Mouse (Mus musculus): Measurements from ENCODE around the gene Zfhx3. TPM values are rescaled to one million over a fixed set of nuclear protein-coding genes. Genes with fewer than 3 reads are reported as not detected.

Zfhx3 gene
- total and polyA plus RNA-seq, 3 experiments: 0.11 to 0.30 TPM; not detected in 1

DNA sequence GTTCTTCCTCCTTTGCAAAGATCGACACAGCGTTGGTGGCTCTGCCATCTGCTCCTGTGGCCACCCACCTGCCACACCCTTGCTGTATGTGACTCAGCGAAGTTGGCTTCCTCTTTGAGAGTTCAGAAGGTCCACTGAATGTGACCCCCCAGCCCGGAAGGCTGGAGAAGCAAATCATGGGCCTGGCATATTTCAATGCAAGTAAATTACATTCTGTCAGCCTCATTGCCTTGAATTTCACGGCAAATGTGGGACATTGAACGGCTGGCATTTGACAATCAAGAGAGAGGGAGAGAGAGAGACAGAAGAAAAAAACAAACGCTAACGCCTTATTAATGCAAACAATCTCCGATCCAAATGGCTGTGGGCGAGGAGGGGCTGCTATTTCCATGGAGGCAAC is 38.2 kb downstream of the Zfhx3 start:
- H3K36me3 ChIP-seq (replicated peaks): no peaks in the 10 kb centered on the region
- no peak for TF ChIP-seq GATA2 (IDR thresholded peaks at IDR 0.05; ENCODE audit: borderline replicate concordance, low read depth, low read length)
- no peak for TF ChIP-seq POLR2AphosphoS5 (IDR thresholded peaks at IDR 0.05; ENCODE audit: insufficient replicate concordance, low read depth, low read length)
- no peak for TF ChIP-seq TAL1 (conservative IDR thresholded peaks at IDR 0.05; ENCODE audit: low read depth, low read length)
- TF ChIP-seq GATA1 (IDR thresholded peaks at IDR 0.05; ENCODE audit: borderline replicate concordance, low read length): no peak
- TF ChIP-seq CTCF (IDR thresholded peaks at IDR 0.05; ENCODE audit: low read depth, low read length): no peak

DNA sequence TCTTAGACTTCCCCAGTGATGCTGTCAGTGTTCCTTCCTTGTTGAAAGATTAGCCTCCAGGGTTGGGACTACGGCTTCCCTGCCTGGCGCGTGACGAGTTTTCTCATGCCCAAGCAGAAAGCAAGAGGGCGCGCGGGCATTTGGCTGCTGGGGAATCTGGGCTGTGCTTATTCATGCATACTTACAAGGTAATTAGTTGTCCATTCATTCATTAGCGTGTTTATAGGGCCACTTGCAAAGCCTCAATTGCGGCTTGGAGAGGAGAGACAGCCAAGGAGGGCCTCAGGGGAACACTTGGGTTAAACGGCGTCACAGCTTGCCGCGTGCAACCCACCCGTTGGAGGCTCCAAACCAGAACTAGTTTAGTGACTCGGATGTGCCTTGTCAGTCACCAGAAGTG is 44.2 kb downstream of the Zfhx3 start:
- H3K4me3 ChIP-seq (ENCODE audit: low read depth, low read length): no peak overlapping the region
- TF ChIP-seq TAL1 (conservative IDR thresholded peaks at IDR 0.05; ENCODE audit: low read depth, low read length): no peak
- TF ChIP-seq GATA2 (IDR thresholded peaks at IDR 0.05; ENCODE audit: borderline replicate concordance, low read depth, low read length): no peak
- TF ChIP-seq CTCF (IDR thresholded peaks at IDR 0.05; ENCODE audit: low read depth, low read length): no peak
- TF ChIP-seq GATA1 (IDR thresholded peaks at IDR 0.05; ENCODE audit: borderline replicate concordance, low read length): no peak
- no peak for TF ChIP-seq POLR2AphosphoS5 (IDR thresholded peaks at IDR 0.05; ENCODE audit: insufficient replicate concordance, low read depth, low read length)
- H3K27me3 ChIP-seq (ENCODE audit: insufficient read depth, low read length): no peaks in the 10 kb centered on the region
- ATAC-seq (ENCODE audit: extremely low read depth, insufficient number of reproducible peaks, low FRiP score, poor library complexity, severe bottlenecking) (no peak), DNase-seq (ENCODE audit: low spot score) (no peak)
- H3K36me3 ChIP-seq (replicated peaks): no peaks in the 10 kb centered on the region
- peaks cover 58% of the 10 kb centered on the region for H3K9me3 ChIP-seq (replicated peaks)
- no peaks in the 10 kb centered on the region for H3K4me1 ChIP-seq (ENCODE audit: insufficient read depth, low read depth, low read length)

More for the DNA sequence above, 38.2 kb downstream of the Zfhx3 start:
- DNase-seq (ENCODE audit: low spot score): no peak
- no peak overlapping the region for H3K4me3 ChIP-seq (ENCODE audit: low read depth, low read length)
- H3K27me3 ChIP-seq (ENCODE audit: insufficient read depth, low read length): no peaks in the 10 kb centered on the region
- ATAC-seq (ENCODE audit: extremely low read depth, insufficient number of reproducible peaks, low FRiP score, poor library complexity, severe bottlenecking): no peak
- H3K4me1 ChIP-seq (ENCODE audit: insufficient read depth, low read depth, low read length): no peaks in the 10 kb centered on the region
- peaks cover 57% of the 10 kb centered on the region for H3K9me3 ChIP-seq (replicated peaks)

DNA sequence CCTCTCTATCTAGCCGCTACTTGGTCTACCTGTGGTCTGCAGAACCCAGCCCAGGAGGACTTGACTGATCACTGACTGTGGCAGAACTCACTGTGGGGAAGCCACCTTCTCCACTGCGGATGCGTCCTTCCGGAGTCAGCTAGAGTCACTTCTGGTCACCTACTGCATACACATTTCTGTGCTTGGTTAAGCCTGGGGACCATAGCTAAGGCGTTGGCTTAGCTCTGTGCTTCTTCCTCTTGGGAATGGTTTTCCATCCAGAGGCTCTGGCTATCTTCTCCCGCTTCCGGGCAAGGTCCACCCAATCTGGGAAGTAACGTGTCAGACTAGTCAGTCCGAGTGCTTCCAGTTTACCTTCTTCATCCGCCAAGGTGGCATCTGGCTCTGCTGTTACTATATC is 56.4 kb downstream of the Zfhx3 start:
- ATAC-seq (ENCODE audit: extremely low read depth, insufficient number of reproducible peaks, low FRiP score, poor library complexity, severe bottlenecking) (no peak), DNase-seq (ENCODE audit: low spot score) (no peak)
- no peaks in the 10 kb centered on the region for H3K36me3 ChIP-seq (replicated peaks)
- H3K4me1 ChIP-seq (ENCODE audit: insufficient read depth, low read depth, low read length): no peaks in the 10 kb centered on the region
- H3K27me3 ChIP-seq (ENCODE audit: insufficient read depth, low read length): no peaks in the 10 kb centered on the region
- no peak overlapping the region for H3K4me3 ChIP-seq (ENCODE audit: low read depth, low read length)
- H3K9me3 ChIP-seq (replicated peaks): peaks cover 65% of the 10 kb centered on the region
- TF ChIP-seq GATA1 (IDR thresholded peaks at IDR 0.05; ENCODE audit: borderline replicate concordance, low read length) (no peak), GATA2 (IDR thresholded peaks at IDR 0.05; ENCODE audit: borderline replicate concordance, low read depth, low read length) (no peak), POLR2AphosphoS5 (IDR thresholded peaks at IDR 0.05; ENCODE audit: insufficient replicate concordance, low read depth, low read length) (no peak), TAL1 (conservative IDR thresholded peaks at IDR 0.05; ENCODE audit: low read depth, low read length) (no peak), CTCF (IDR thresholded peaks at IDR 0.05; ENCODE audit: low read depth, low read length) (no peak)

DNA sequence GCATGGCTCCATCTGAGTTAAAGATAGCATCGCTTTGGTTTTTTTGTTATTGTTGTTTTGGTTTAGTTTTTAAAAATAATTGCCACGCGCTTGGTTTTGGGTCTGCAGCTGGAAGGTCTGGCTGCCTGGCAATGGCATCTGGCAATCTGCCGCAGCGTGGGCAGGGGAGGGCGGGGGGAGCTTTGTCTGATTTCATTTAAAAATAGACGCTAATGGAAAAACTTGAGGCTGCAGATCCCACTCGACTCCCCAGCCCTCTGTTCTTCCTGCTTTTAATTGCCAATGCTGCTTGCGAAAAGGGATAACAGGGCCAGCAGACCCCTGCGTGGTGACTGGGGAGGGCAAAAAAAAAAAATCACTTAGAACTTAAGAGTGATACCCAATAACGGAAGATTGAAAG is 69.1 kb downstream of the Zfhx3 start:
- ATAC-seq (ENCODE audit: extremely low read depth, insufficient number of reproducible peaks, low FRiP score, poor library complexity, severe bottlenecking): no peak
- peaks cover 71% of the 10 kb centered on the region for H3K9me3 ChIP-seq (replicated peaks)
- TF ChIP-seq GATA2 (IDR thresholded peaks at IDR 0.05; ENCODE audit: borderline replicate concordance, low read depth, low read length): no peak
- no peak for TF ChIP-seq GATA1 (IDR thresholded peaks at IDR 0.05; ENCODE audit: borderline replicate concordance, low read length)
- no peak for TF ChIP-seq TAL1 (conservative IDR thresholded peaks at IDR 0.05; ENCODE audit: low read depth, low read length)
- TF ChIP-seq CTCF (IDR thresholded peaks at IDR 0.05; ENCODE audit: low read depth, low read length): no peak
- no peak for TF ChIP-seq POLR2AphosphoS5 (IDR thresholded peaks at IDR 0.05; ENCODE audit: insufficient replicate concordance, low read depth, low read length)

DNA sequence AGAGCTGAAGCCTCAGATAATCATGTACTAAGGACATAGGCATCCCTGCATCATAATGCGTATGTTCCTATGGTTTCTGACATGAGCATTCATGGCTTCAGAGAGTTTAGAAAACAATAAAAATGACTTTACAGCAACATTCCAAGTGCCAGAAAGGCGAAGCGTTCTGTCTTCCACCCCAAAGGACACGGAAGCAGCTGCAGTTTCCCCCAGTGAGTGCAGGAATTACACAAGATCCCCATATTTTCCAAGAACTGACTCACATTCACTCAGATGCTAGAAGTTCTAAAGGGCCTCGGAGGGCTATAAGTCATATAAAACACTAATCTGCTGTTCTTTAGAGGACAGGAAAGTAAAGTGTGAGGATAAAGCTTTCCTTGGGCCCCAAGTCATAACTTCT is 75.3 kb downstream of the Zfhx3 start:
- Histone ChIP-seq H3K36me3 (replicated peaks) (no peaks in the 10 kb centered on the region), H3K4me1 (ENCODE audit: insufficient read depth, low read depth, low read length) (no peaks in the 10 kb centered on the region), H3K9me3 (replicated peaks) (peaks cover 74% of the 10 kb centered on the region), H3K27me3 (ENCODE audit: insufficient read depth, low read length) (no peaks in the 10 kb centered on the region), H3K4me3 (ENCODE audit: low read depth, low read length) (no peak overlapping the region)
- no peak for TF ChIP-seq GATA1 (IDR thresholded peaks at IDR 0.05; ENCODE audit: borderline replicate concordance, low read length)
- no peak for TF ChIP-seq CTCF (IDR thresholded peaks at IDR 0.05; ENCODE audit: low read depth, low read length)
- TF ChIP-seq POLR2AphosphoS5 (IDR thresholded peaks at IDR 0.05; ENCODE audit: insufficient replicate concordance, low read depth, low read length): no peak
- TF ChIP-seq TAL1 (conservative IDR thresholded peaks at IDR 0.05; ENCODE audit: low read depth, low read length): no peak
- no peak for TF ChIP-seq GATA2 (IDR thresholded peaks at IDR 0.05; ENCODE audit: borderline replicate concordance, low read depth, low read length)
- ATAC-seq (ENCODE audit: extremely low read depth, insufficient number of reproducible peaks, low FRiP score, poor library complexity, severe bottlenecking): no peak
- no peak for DNase-seq (ENCODE audit: low spot score)

More for the DNA sequence above, 69.1 kb downstream of the Zfhx3 start:
- no peak for DNase-seq (ENCODE audit: low spot score)
- Histone ChIP-seq H3K4me1 (ENCODE audit: insufficient read depth, low read depth, low read length) (no peaks in the 10 kb centered on the region), H3K4me3 (ENCODE audit: low read depth, low read length) (no peak overlapping the region), H3K36me3 (replicated peaks) (no peaks in the 10 kb centered on the region), H3K27me3 (ENCODE audit: insufficient read depth, low read length) (no peaks in the 10 kb centered on the region)

DNA sequence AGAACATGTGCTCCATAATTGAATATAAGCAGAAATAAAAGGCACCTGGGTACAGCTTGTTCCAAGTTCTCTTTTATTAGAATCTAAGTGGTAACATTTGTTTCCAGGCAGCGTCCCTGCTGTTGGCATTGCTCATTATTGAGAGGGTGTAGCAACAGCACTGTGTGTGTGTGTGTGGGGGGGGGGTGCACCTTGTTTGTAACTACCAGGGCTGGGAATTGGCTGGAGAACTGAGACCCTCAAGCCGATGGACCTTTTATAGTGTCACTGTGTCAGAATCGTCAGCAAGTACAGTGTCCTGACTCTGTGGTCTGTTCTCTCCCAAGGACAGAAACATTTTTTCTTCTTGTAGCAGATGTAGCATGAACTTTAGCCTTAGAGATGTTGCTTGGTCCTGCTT is 77.2 kb downstream of the Zfhx3 start:
- TF ChIP-seq GATA1 (IDR thresholded peaks at IDR 0.05; ENCODE audit: borderline replicate concordance, low read length): no peak
- no peak for TF ChIP-seq GATA2 (IDR thresholded peaks at IDR 0.05; ENCODE audit: borderline replicate concordance, low read depth, low read length)
- no peak for TF ChIP-seq TAL1 (conservative IDR thresholded peaks at IDR 0.05; ENCODE audit: low read depth, low read length)
- TF ChIP-seq CTCF (IDR thresholded peaks at IDR 0.05; ENCODE audit: low read depth, low read length): no peak
- no peak for TF ChIP-seq POLR2AphosphoS5 (IDR thresholded peaks at IDR 0.05; ENCODE audit: insufficient replicate concordance, low read depth, low read length)
- DNase-seq (ENCODE audit: low spot score): no peak
- Histone ChIP-seq H3K36me3 (replicated peaks) (no peaks in the 10 kb centered on the region), H3K4me3 (ENCODE audit: low read depth, low read length) (no peak overlapping the region), H3K4me1 (ENCODE audit: insufficient read depth, low read depth, low read length) (no peaks in the 10 kb centered on the region), H3K9me3 (replicated peaks) (peaks cover 73% of the 10 kb centered on the region), H3K27me3 (ENCODE audit: insufficient read depth, low read length) (no peaks in the 10 kb centered on the region)
- no peak for ATAC-seq (ENCODE audit: extremely low read depth, insufficient number of reproducible peaks, low FRiP score, poor library complexity, severe bottlenecking)
